Mouse (Mus musculus) layer of hippocampus, adult 11-12 months (tissue): ENCODE data around the gene Tom1l1.

ENCODE experiments used
- DNase-seq: peaks from one replicate; pipeline ENCODE4 v3.0.0; 2022; ENCODE audit warnings: low spot score

Gene Tom1l1

DNA sequence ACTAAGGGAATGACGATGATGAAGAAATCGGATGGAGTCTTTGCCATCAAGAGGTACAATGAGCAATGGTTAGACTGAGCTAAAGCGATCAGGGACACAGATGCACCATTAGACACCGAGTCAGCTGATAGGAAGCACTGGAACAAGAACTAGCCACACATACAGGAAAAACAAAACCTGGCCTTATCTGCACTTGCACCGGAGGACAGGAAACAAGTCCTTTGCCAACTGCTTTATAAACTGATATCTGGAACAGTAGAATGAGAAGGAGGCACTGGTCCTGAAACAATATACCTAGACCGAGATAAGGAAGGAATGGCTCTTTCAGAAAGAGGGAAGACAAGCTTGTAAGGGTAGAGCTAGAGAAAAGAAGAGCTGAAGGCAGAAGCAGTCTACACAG, 73.4 kb downstream of the Tom1l1 start:
- DNase-seq = no peak

DNA sequence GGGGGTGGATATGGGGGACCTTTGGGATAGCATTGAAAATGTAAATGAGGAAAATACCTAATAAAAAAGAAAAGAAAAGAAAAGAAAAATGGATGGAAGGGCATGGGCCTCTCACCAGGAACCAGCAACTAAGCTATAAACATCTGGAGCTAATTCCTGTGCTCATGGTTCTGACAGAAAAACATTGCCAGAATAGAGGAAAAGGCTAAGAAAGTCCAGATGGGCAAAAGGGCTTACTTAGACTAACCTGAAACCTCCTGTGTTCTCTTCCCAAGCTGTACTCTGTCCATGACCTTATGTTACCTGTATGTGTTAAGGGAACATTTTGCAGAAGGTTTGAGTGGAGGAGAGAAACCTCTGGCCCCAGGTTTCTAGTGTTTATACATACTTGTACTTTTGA, 76.0 kb downstream of the Tom1l1 start:
- DNase-seq = no peak

GRCm38 (mm10) chr11:90603066-90603465, 85.1 kb downstream of the Tom1l1 start:
- no peak for DNase-seq

- DNase-seq = no peak
Measured at GRCm38 (mm10) chr11:90595826-90596225, 92.3 kb downstream of the Tom1l1 start.
